Mouse (Mus musculus) hindbrain, embryonic 11.5 days (tissue): ENCODE measurements around the gene Bscl2. TPM values are rescaled to one million over a fixed set of nuclear protein-coding genes. Genes with fewer than 3 reads are reported as not detected.
A peak's percentile ranks its signal among the peaks of the same experiment; 100 is the strongest.

Experiments used
- ATAC-seq: fragments of 200-750 bp; cut with Nextera tagmentation; 2 replicates; pipeline ENCODE4 v1.8.0; 2017; ENCODE audit warnings: mild to moderate bottlenecking, moderate TSS enrichment, moderate library complexity; ENCODE audit not compliant: low FRiP score
- DNase-seq: peaks from one replicate; pipeline ENCODE4 v3.0.0-alpha.2; 2015; ENCODE audit warnings: low spot score
- H3K27ac ChIP-seq: fragments of 300-500 bp; sonication (generic); 2 replicates; pipeline ENCODE4 v1.5.1; 2014; ENCODE audit warnings: mild to moderate bottlenecking, low read depth, low read length
- H3K27me3 ChIP-seq: fragments of 300-500 bp; sonication (generic); 2 replicates; pipeline ENCODE4 v1.6.1; 2014; ENCODE audit warnings: mild to moderate bottlenecking, low read length, moderate library complexity, mixed read lengths; ENCODE audit not compliant: control insufficient read depth, insufficient read depth
- H3K36me3 ChIP-seq: fragments of 300-500 bp; sonication (generic); 2 replicates; pipeline ENCODE4 v1.6.1; 2014; ENCODE audit warnings: mild to moderate bottlenecking, low read length, moderate library complexity, mixed read lengths; ENCODE audit not compliant: control insufficient read depth, insufficient read depth
- H3K4me1 ChIP-seq: fragments of 300-500 bp; sonication (generic); replicated peaks from 2 replicates; pipeline ENCODE4 v1.6.1; 2014; ENCODE audit warnings: low read length, mixed read lengths; ENCODE audit not compliant: control insufficient read depth, insufficient read depth
- H3K4me2 ChIP-seq: fragments of 300-500 bp; sonication (generic); replicated peaks from 2 replicates; pipeline ENCODE4 v1.6.1; 2014; ENCODE audit warnings: mild to moderate bottlenecking, low read depth, low read length
- H3K4me3 ChIP-seq: fragments of 300-500 bp; sonication (generic); 2 replicates; pipeline ENCODE4 v1.5.1; 2014; ENCODE audit warnings: low read depth, low read length
- H3K9ac ChIP-seq: fragments of 300-500 bp; sonication (generic); 2 replicates; pipeline ENCODE4 v1.6.1; 2014; ENCODE audit warnings: low read depth, low read length
- H3K9me3 ChIP-seq: fragments of 300-500 bp; sonication (generic); 2 replicates; pipeline ENCODE4 v1.6.1; 2016; ENCODE audit warnings: low read length; ENCODE audit not compliant: control insufficient read depth
- WGBS: fragments of 180-500 bp; shearing (Covaris S2); extraction: QIAGEN DNeasy Blood & Tissue Kit; methylation state at CpG from one replicate; pipeline ENCODE4 v1.1.7; 2014; 5-methylcytosine and 5-hydroxymethylcytosine counted together
- polyA plus RNA-seq: library from polyadenylated mRNA; unstranded; fragments of >200 nt; fragmentation: Nextera tagmentation; extraction: Ambion mirVana; gene quantifications from 2 replicates; pipeline ENCODE4 v1.2.1, GENCODE M21; 2014

Bscl2 gene
- polyA plus RNA-seq, 1 experiment from 2014 or later: 59.6 TPM

DNA sequence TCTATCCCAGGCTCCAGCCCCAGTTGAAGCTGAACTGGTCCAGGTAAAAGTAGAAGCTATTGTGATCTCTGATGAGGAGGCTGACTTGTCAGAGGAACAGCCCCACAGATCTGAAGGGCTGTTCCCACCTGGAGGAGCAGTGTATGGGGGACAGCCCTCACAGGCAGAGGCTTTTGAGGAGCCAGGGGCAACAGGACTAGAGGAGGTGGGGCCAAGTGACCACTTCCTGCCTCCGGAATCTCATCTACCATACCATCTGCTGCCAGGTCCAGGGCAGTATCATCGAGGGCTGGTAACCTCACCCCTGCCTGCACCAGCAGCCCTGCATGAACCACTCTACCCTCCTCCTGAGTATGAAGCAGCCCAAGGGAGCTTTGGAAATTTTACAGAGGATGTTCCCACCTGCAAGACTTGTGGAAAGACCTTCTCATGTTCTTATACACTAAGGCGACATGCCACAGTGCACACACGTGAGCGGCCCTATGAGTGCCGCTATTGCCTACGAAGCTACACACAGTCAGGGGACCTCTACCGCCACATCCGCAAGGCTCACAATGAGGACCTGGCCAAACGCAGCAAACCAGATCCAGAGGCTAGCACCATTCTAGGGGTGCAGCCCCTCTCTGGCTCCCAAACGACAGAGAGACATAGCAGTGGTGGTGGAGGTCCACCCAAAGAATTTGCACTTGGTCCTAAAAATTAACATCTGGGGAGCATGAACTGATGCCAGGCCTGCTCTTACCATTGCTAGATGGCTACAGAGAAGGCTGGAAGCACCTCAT is 33.2 kb upstream of the Bscl2 start:
- no peak for DNase-seq
- Histone ChIP-seq H3K27ac (no peak overlapping the region), H3K27me3 (no peaks in the 10 kb centered on the region), H3K9ac (no peak overlapping the region), H3K9me3 (no peaks in the 10 kb centered on the region), H3K36me3 (no peaks in the 10 kb centered on the region), H3K4me3 (no peak overlapping the region), H3K4me2 (no peak overlapping the region), H3K4me1 (no peaks in the 10 kb centered on the region)
- ATAC-seq: no peak
- 95% methylated on average over 11 of the region's 11 CpGs for WGBS

DNA sequence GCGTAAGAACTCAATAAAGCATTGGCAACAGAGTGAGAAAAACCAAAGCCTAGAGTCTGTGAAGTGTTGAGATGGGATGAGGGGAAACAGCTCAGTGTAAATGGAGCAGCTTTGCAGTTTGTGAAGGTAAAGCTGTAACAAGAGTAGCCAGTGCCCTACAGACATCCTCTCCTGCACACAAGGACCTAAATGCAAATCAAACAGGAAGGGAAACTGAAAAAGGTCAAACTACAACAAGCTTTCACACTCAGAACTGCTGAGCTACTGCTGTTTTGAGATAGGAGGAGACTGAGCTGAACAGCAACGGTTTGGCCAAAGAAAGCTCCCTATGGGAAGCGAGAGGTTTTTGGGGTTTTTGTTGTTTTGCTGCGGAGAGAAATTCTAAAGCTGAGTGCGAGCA is 30.5 kb upstream of the Bscl2 start:
- ATAC-seq: no peak
- no peak overlapping the region for H3K9ac ChIP-seq

DNA sequence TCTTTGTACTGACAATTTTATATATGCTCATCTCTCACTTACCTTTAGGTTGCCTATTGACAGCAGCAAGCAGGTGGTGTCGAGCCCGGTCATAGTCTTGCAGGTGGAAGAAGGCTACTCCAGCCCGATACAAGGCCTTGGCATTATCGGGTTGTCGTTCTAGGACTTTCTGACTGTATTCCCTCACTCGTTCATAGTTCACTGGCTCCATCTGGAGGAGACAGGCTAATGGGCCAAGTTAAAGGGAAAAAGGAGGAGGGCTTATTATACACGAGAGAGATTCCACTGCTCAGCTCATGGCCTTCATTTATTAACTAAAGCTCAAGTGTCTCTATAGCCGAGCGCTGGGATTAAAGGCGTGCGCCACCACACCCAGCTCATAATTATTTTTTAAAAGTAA is 21.5 kb upstream of the Bscl2 start:
- no peaks in the 10 kb centered on the region for H3K9me3 ChIP-seq
- no peak overlapping the region for H3K27ac ChIP-seq
- no peaks in the 10 kb centered on the region for H3K27me3 ChIP-seq
- peaks cover 9% of the 10 kb centered on the region; the same call in 1 of the 2 replicates for H3K36me3 ChIP-seq
- H3K4me1 ChIP-seq: peaks cover 9% of the 10 kb centered on the region; the same call in 1 of the 2 replicates
- WGBS: 88% methylated on average over 11 of the region's 11 CpGs
- H3K4me3 ChIP-seq: no peak overlapping the region
- DNase-seq (no peak), ATAC-seq (no peak)
- H3K9ac ChIP-seq: no peak overlapping the region
- H3K4me2 ChIP-seq: no peak overlapping the region

More for the DNA sequence above, 30.5 kb upstream of the Bscl2 start:
- Histone ChIP-seq H3K4me1 (no peaks in the 10 kb centered on the region), H3K27me3 (no peaks in the 10 kb centered on the region), H3K4me2 (no peak overlapping the region), H3K9me3 (no peaks in the 10 kb centered on the region), H3K36me3 (0 out of 2 replicates have a peak, but pooled peaks cover 7% of the 10 kb centered on the region), H3K4me3 (no peak overlapping the region), H3K27ac (no peak overlapping the region)
- WGBS: 95% methylated on average over 5 of the region's 5 CpGs
- no peak for DNase-seq

DNA sequence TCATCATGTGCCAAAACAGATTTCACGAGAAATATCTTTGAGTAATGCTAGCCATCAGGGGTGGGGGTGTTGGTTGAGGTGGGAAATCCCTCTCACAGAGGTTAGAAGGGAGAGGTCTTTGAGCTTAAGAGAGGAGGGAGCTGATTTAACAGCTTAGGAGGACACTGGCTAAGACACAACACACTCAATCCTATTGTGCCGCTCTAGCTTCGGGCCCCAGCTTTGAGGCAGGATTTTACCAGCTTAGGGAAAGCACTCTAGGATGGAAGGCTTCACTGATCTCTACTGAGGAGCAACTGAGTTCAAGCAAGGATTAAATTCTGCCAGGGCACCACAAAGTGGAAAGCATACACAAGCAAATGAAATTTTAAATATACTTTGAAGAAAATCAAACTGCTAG is 20.3 kb upstream of the Bscl2 start:
- no peak overlapping the region for H3K4me3 ChIP-seq
- no peak for DNase-seq
- 87% methylated on average over 3 of the region's 3 CpGs for WGBS

DNA sequence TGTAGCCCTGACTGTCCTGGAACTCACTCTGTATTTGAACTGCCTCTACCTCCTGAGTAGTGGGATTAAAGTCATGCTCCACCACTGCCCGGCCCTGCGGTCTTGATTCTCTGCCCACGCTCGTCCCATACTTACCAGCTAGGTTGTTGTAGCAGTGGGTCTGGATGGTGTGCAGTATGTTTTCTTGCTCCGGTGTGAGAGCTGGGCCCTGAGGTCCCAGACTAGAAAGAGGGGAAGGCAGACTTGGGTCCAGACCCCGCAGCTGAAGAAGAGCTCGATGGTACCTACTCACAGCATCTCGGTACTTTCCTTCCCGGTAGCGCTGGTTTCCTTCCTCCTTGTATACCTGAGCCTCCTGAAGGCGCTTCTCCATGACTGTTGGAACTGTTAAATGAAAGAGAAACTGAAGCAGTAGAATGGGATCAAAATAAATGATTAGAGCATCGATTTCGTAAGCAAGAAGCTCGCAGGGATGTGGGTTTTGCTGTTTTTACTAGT is 18.9 kb upstream of the Bscl2 start:
- Histone ChIP-seq H3K4me1 (peaks cover 9% of the 10 kb centered on the region), H3K27ac (peak overlapping the region; percentile 98), H3K36me3 (peaks cover 4% of the 10 kb centered on the region; the same call in 1 of the 2 replicates), H3K4me2 (peak overlapping the region; percentile 77), H3K27me3 (no peaks in the 10 kb centered on the region), H3K9ac (peak overlapping the region; percentile 71), H3K9me3 (no peaks in the 10 kb centered on the region), H3K4me3 (peak overlapping the region; percentile 99)
- 38% methylated on average over 14 of the region's 14 CpGs for WGBS
- ATAC-seq (no peak), DNase-seq (no peak)

More for the DNA sequence above, 20.3 kb upstream of the Bscl2 start:
- Histone ChIP-seq H3K9ac (no peak overlapping the region; the same call in 1 of the 2 replicates), H3K36me3 (peaks cover 4% of the 10 kb centered on the region; the same call in 1 of the 2 replicates), H3K4me2 (peak overlapping the region; percentile 15; the same call in 1 of the 2 replicates), H3K27me3 (no peaks in the 10 kb centered on the region), H3K4me1 (peaks cover 9% of the 10 kb centered on the region; the same call in 1 of the 2 replicates), H3K27ac (no peak overlapping the region), H3K9me3 (no peaks in the 10 kb centered on the region)
- ATAC-seq: no peak

DNA sequence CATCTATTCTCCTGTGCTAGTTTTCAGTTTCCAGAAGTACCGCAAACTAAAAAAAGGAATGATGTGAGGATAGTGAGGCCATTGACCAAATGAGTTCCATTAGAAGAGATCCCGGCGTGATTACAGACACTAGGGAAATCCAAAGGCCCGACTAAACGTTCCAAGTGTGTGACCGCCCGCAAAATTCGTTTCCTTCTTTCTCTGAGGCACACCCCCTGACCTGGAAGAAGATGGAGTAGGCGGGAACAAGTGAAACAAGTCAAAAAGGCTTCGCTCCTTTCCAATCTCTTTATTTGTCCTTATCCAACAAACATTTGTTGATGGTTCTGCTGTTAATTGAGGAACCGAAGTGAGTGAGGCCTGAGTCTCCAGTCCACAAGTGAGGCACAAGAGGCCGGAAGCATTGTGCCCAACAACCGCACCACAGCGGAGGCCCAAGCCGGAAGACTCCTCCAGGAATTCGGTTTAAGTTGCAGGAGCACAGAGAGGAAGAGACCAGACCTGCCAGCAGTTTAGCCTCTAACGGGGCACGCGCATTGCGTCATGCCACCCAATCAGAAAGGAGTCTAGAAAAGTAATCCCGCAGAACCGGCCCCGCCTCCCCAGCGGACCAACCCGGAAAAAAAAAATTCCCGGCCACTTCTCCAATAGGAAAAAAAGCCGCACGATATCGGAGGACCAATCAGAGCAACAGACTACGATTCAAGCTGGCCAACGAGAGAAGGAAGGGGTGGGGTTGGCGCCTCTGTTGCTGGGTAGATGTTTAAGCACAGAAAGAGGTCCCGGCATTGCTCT is 18.3 kb upstream of the Bscl2 start, which contains the start of gene Ttc9c:
Gene Ttc9c, minus strand, starts transcription at position 533 of the 795 bp plus-strand sequence.
- H3K27ac ChIP-seq: peak within 1 kb of the TSS; percentile 98
- H3K4me3 ChIP-seq: peak within 1 kb of the TSS; percentile 99
- WGBS: under 1% methylated on average over 33 of the region's 33 CpGs
- H3K9ac ChIP-seq: peak within 1 kb of the TSS; percentile 98
- ATAC-seq (peak; percentile 94), DNase-seq (peak; percentile 97)
- H3K9me3 ChIP-seq: no peaks in the 10 kb centered on the region
- peaks cover 3% of the 10 kb centered on the region; the same call in 1 of the 2 replicates for H3K36me3 ChIP-seq
- H3K4me1 ChIP-seq: peaks cover 9% of the 10 kb centered on the region
- H3K4me2 ChIP-seq: peak within 1 kb of the TSS; percentile 77
- H3K27me3 ChIP-seq: no peaks in the 10 kb centered on the region

DNA sequence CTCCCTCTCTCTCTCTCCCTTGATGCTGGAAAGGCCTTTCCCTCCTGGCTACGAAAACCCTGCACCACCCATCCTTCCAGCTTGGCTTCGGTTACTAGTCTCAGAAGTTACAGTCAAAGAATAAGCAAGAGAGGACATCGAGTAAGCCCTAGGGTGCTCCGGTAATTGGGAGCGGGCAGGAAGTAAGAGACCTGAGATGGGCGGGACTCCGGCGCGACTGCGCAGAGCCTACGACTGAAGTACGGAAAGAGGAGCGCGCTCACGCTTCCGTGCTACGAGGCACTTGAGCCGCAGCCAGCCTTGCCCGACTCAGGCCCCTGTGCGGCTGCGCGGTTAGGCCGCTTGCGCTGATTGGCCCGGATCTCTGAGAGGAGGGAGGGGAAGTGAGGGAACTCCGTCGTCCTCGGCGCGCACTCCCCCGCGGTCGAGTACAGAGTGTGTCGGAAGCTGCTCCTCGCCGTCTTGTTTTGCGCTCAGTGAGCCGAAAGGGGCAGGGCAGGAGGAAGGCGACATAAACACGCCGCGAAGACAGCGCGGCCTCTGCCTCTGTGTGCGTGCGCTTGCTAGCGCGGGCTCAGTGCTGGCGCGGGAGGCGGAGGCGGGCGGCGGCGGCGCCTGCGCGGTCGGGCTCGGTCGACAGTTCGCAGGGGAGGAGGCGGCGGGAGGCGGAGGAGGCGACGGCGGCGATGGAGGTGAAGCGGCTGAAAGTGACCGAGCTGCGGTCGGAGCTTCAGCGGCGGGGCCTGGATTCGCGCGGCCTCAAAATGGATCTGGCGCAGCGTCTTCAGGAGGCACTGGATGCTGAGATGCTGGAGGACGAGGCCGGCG is 17.5 kb upstream of the Bscl2 start, which contains the start of gene Hnrnpul2:
Gene Hnrnpul2, plus strand, starts transcription at position 415 of the 828 bp plus-strand sequence.
- no peaks in the 10 kb centered on the region for H3K27me3 ChIP-seq
- 0 out of 2 replicates have a peak, but pooled peaks cover 3% of the 10 kb centered on the region for H3K36me3 ChIP-seq

More for the DNA sequence above, 17.5 kb upstream of the Bscl2 start, which contains the start of gene Hnrnpul2:
- Histone ChIP-seq H3K9me3 (no peaks in the 10 kb centered on the region), H3K4me1 (peaks cover 9% of the 10 kb centered on the region), H3K27ac (peak within 1 kb of the TSS; percentile 98), H3K4me3 (peak within 1 kb of the TSS; percentile 99), H3K4me2 (peak within 1 kb of the TSS; percentile 77), H3K9ac (peak within 1 kb of the TSS; percentile 98)
- WGBS: under 1% methylated on average over 69 of the region's 83 CpGs
- ATAC-seq (peak; percentile 97), DNase-seq (peak; percentile 95)
